Mouse (Mus musculus) heart, embryonic 10.5 days (tissue): ENCODE measurements around the gene Klf4. TPM values are rescaled to one million over a fixed set of nuclear protein-coding genes. Genes with fewer than 3 reads are reported as not detected.
A peak's percentile ranks its signal among the peaks of the same experiment; 100 is the strongest.

Source experiments
- DNase-seq: peaks from one replicate; pipeline ENCODE4 v3.0.0-alpha.2; 2017; ENCODE audit warnings: low spot score
- H3K27ac ChIP-seq: fragments of 300-500 bp; sonication (generic); 2 replicates; pipeline ENCODE4 v1.5.1; 2016; ENCODE audit warnings: mild to moderate bottlenecking
- H3K27me3 ChIP-seq: fragments of 300-500 bp; sonication (generic); 2 replicates; pipeline ENCODE4 v1.6.1; 2016; ENCODE audit warnings: mild to moderate bottlenecking; ENCODE audit not compliant: poor library complexity, insufficient read depth, severe bottlenecking
- H3K36me3 ChIP-seq: fragments of 300-500 bp; sonication (generic); 2 replicates; pipeline ENCODE4 v1.6.1; 2016; ENCODE audit warnings: mild to moderate bottlenecking, moderate library complexity
- H3K4me1 ChIP-seq: fragments of 300-500 bp; sonication (generic); 2 replicates; pipeline ENCODE4 v1.6.1; 2016; ENCODE audit warnings: mild to moderate bottlenecking
- H3K4me3 ChIP-seq: fragments of 300-500 bp; sonication (generic); 2 replicates; pipeline ENCODE4 v1.5.1; 2016; ENCODE audit warnings: mild to moderate bottlenecking, moderate library complexity
- H3K9me3 ChIP-seq: fragments of 300-500 bp; sonication (generic); 2 replicates; pipeline ENCODE4 v1.6.1; 2016; ENCODE audit warnings: mild to moderate bottlenecking, moderate library complexity
- WGBS: fragments of 180-500 bp; shearing (Covaris S2); methylation state at CpG from one replicate; pipeline ENCODE4 v1.1.7; 2016; 5-methylcytosine and 5-hydroxymethylcytosine counted together
- polyA plus RNA-seq: library from polyadenylated mRNA; unstranded; fragments of >200 nt; fragmentation: Nextera tagmentation; extraction: Ambion mirVana; gene quantifications from 2 replicates; pipeline ENCODE4 v1.2.1, GENCODE M21; 2016

Klf4 gene
- polyA plus RNA-seq, 1 experiment from 2014 or later = 2.1 TPM

GRCm38 (mm10) chr4:55533803-55534254 lies 1.6 kb upstream of the Klf4 start:
- Histone ChIP-seq H3K27me3 (peaks cover 34% of the 10 kb centered on the region), H3K4me1 (peaks cover 27% of the 10 kb centered on the region), H3K36me3 (no peaks in the 10 kb centered on the region), H3K4me3 (peak overlapping the region; percentile 77), H3K27ac (peak overlapping the region; percentile 96; the same call in 1 of the 2 replicates), H3K9me3 (no peaks in the 10 kb centered on the region)
- no peak for DNase-seq
- WGBS = 3% methylated on average over 23 of the region's 23 CpGs

- no peak for DNase-seq
- peaks cover 34% of the 10 kb centered on the region for H3K27me3 ChIP-seq
- peak overlapping the region; percentile 77 for H3K4me3 ChIP-seq
- H3K4me1 ChIP-seq = peaks cover 27% of the 10 kb centered on the region
- under 1% methylated on average over 21 of the region's 21 CpGs for WGBS
- H3K27ac ChIP-seq = peak overlapping the region; percentile 96
- H3K36me3 ChIP-seq = no peaks in the 10 kb centered on the region
- H3K9me3 ChIP-seq = no peaks in the 10 kb centered on the region
These were observed 1.0 kb upstream of the Klf4 start for GRCm38 (mm10) chr4:55533196-55533802.

GRCm38 (mm10) chr4:55531856-55532406 lies 335 bp downstream of the Klf4 start:
- peak overlapping the region; percentile 77 for H3K4me3 ChIP-seq
- no peaks in the 10 kb centered on the region for H3K36me3 ChIP-seq
- H3K27ac ChIP-seq = peak overlapping the region; percentile 96
- under 1% methylated on average over 41 of the region's 42 CpGs for WGBS
- H3K9me3 ChIP-seq = no peaks in the 10 kb centered on the region
- peaks cover 28% of the 10 kb centered on the region for H3K27me3 ChIP-seq
- DNase-seq = no peak
- peaks cover 27% of the 10 kb centered on the region for H3K4me1 ChIP-seq

- Histone ChIP-seq H3K9me3 (no peaks in the 10 kb centered on the region), H3K27me3 (peaks cover 22% of the 10 kb centered on the region), H3K36me3 (no peaks in the 10 kb centered on the region), H3K4me3 (peak overlapping the region; percentile 77), H3K27ac (peak overlapping the region; percentile 96), H3K4me1 (peaks cover 27% of the 10 kb centered on the region)
- DNase-seq = peak; percentile 80
- whole genome bisulfite sequencing = under 1% methylated on average over 56 of the region's 56 CpGs
These were observed 990 bp downstream of the Klf4 start for GRCm38 (mm10) chr4:55531096-55531855.

- Histone ChIP-seq H3K27me3 (peaks cover 21% of the 10 kb centered on the region), H3K4me1 (peaks cover 27% of the 10 kb centered on the region), H3K9me3 (no peaks in the 10 kb centered on the region), H3K36me3 (no peaks in the 10 kb centered on the region), H3K4me3 (peak overlapping the region; percentile 77), H3K27ac (peak overlapping the region; percentile 96; the same call in 1 of the 2 replicates)
- under 1% methylated on average over 20 of the region's 20 CpGs for WGBS
- DNase-seq = peak; percentile 78
These were observed 1.6 kb downstream of the Klf4 start for GRCm38 (mm10) chr4:55530731-55531095.

- DNase-seq = peak; percentile 91
- H3K36me3 ChIP-seq = no peaks in the 10 kb centered on the region
- peaks cover 17% of the 10 kb centered on the region for H3K27me3 ChIP-seq
- peak overlapping the region; percentile 77 for H3K4me3 ChIP-seq
- no peaks in the 10 kb centered on the region for H3K9me3 ChIP-seq
- H3K4me1 ChIP-seq = peaks cover 27% of the 10 kb centered on the region
- WGBS = under 1% methylated on average over 27 of the region's 27 CpGs
- peak overlapping the region; percentile 96 for H3K27ac ChIP-seq
These were observed 2.0 kb downstream of the Klf4 start for GRCm38 (mm10) chr4:55530236-55530635.

GRCm38 (mm10) chr4:55528404-55528803 lies 3.9 kb downstream of the Klf4 start:
- H3K27ac ChIP-seq = no peak overlapping the region
- no peaks in the 10 kb centered on the region for H3K9me3 ChIP-seq
- H3K4me1 ChIP-seq = peaks cover 24% of the 10 kb centered on the region
- no peaks in the 10 kb centered on the region for H3K36me3 ChIP-seq
- WGBS = 80% methylated on average over 4 of the region's 4 CpGs
- H3K4me3 ChIP-seq = no peak overlapping the region
- DNase-seq = no peak
- H3K27me3 ChIP-seq = peaks cover 17% of the 10 kb centered on the region

GRCm38 (mm10) chr4:55527931-55528330 lies 4.3 kb downstream of the Klf4 start:
- no peak overlapping the region for H3K4me3 ChIP-seq
- no peak for DNase-seq
- WGBS = 81% methylated on average over 12 of the region's 12 CpGs
- H3K9me3 ChIP-seq = no peaks in the 10 kb centered on the region
- H3K27ac ChIP-seq = no peak overlapping the region
- H3K4me1 ChIP-seq = peaks cover 22% of the 10 kb centered on the region
- peaks cover 17% of the 10 kb centered on the region for H3K27me3 ChIP-seq
- H3K36me3 ChIP-seq = no peaks in the 10 kb centered on the region

GRCm38 (mm10) chr4:55526247-55527115 lies 5.8 kb downstream of the Klf4 start:
- Histone ChIP-seq H3K4me1 (peaks cover 19% of the 10 kb centered on the region), H3K36me3 (no peaks in the 10 kb centered on the region), H3K27ac (no peak overlapping the region), H3K27me3 (peaks cover 18% of the 10 kb centered on the region), H3K9me3 (no peaks in the 10 kb centered on the region), H3K4me3 (no peak overlapping the region)
- no peak for DNase-seq
- 74% methylated on average over 5 of the region's 5 CpGs for WGBS

GRCm38 (mm10) chr4:55523921-55524320 lies 8.3 kb downstream of the Klf4 start:
- H3K27me3 ChIP-seq = 0 out of 2 replicates have a peak, but pooled peaks cover 11% of the 10 kb centered on the region
- 69% methylated on average over 4 of the region's 4 CpGs for WGBS
- no peaks in the 10 kb centered on the region for H3K9me3 ChIP-seq
- no peaks in the 10 kb centered on the region for H3K4me1 ChIP-seq
- no peaks in the 10 kb centered on the region for H3K36me3 ChIP-seq
- no peak overlapping the region for H3K4me3 ChIP-seq
- DNase-seq = no peak
- no peak overlapping the region for H3K27ac ChIP-seq

GRCm38 (mm10) chr4:55517438-55517837 lies 14.8 kb downstream of the Klf4 start:
- Histone ChIP-seq H3K27me3 (peaks cover 44% of the 10 kb centered on the region; the same call in 1 of the 2 replicates), H3K4me1 (peaks cover 7% of the 10 kb centered on the region; the same call in 1 of the 2 replicates)
- DNase-seq = no peak

GRCm38 (mm10) chr4:55516048-55516447 lies 16.2 kb downstream of the Klf4 start:
- H3K9me3 ChIP-seq = no peaks in the 10 kb centered on the region

More at GRCm38 (mm10) chr4:55517438-55517837, 14.8 kb downstream of the Klf4 start:
- Histone ChIP-seq H3K27ac (no peak overlapping the region), H3K4me3 (no peak overlapping the region), H3K36me3 (no peaks in the 10 kb centered on the region), H3K9me3 (no peaks in the 10 kb centered on the region)
- 79% methylated on average over 7 of the region's 7 CpGs for WGBS

More at GRCm38 (mm10) chr4:55516048-55516447, 16.2 kb downstream of the Klf4 start:
- H3K4me3 ChIP-seq = no peak overlapping the region
- H3K36me3 ChIP-seq = no peaks in the 10 kb centered on the region
- peaks cover 39% of the 10 kb centered on the region; the same call in 1 of the 2 replicates for H3K27me3 ChIP-seq
- DNase-seq = no peak
- H3K27ac ChIP-seq = no peak overlapping the region
- WGBS = 62% methylated on average over 8 of the region's 8 CpGs
- peaks cover 7% of the 10 kb centered on the region; the same call in 1 of the 2 replicates for H3K4me1 ChIP-seq
